Mouse (Mus musculus): ENCODE data around the gene Crp. TPM values are rescaled to one million over a fixed set of nuclear protein-coding genes. Genes with fewer than 3 reads are reported as not detected.

The Crp gene
- total RNA-seq (2022), result under 1 TPM in 2 of 4 experiments, not detected in 2; 0.16 to 0.28 TPM

GRCm38 (mm10) chr1:172697844-172698243 is at the start of gene Crp:
Gene Crp (plus strand): TSS chr1:172698055.
- DNase-seq, result no peak

- DNase-seq, result no peak
Observed at GRCm38 (mm10) chr1:172649396-172649795, 48.5 kb upstream of the Crp start.

GRCm38 (mm10) chr1:172650519-172651287 is 47.2 kb upstream of the Crp start:
- no peak for DNase-seq

DNA sequence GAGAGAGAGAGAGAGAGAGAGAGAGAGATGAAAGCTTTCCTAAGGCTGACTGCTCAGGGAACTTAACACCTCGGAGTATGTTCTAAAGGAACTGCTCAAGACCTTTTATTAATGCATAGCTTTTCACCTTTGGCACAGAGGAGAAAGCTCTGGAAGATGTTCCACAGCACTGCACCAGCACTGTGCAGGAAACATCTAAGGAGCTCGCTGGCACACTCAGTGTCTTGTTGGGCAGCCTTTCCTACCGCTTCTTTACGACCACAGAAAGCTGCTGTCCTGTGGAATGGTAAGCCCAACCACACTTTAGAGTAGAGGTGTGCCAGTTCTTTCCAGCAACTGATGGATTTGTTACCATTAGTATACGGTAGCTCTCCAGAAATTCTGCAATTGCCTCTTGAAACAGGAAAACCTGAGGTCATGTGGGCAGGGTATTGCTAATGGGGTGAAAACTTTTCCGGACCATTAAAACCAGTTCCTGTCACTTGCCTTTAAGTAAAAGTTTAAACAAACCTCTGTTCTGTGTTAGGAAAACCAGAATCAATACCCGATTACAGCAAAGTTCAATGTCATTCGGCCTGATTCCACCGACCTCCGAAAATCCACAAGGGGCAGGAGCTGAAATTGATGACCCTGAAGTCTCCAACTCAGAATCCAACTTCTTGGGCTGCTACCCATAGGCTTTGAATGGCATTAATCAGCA is 46.4 kb upstream of the Crp start:
- DNase-seq, result no peak

- DNase-seq, result no peak
Observed at GRCm38 (mm10) chr1:172652040-172652662, 45.7 kb upstream of the Crp start.

DNA sequence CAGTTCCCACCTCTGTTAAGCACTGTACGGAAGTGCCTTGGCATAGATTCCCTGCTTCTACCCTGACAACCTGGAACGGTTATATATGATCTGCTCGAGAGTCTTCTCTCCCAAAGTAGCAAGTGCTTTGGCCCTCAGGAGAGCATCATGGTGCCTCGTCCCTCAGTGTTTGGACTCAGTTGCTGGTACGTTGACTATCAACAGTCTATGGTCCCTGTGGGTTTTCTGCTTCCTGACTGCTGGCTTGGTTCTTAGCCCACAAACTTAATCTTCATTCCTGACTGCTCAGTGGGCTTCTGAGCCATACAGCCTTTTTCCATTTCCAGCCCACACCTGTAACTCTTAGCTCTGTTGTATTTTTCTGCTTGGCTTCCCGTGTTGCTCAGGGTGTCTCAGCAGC is 44.0 kb upstream of the Crp start:
- no peak for DNase-seq

DNA sequence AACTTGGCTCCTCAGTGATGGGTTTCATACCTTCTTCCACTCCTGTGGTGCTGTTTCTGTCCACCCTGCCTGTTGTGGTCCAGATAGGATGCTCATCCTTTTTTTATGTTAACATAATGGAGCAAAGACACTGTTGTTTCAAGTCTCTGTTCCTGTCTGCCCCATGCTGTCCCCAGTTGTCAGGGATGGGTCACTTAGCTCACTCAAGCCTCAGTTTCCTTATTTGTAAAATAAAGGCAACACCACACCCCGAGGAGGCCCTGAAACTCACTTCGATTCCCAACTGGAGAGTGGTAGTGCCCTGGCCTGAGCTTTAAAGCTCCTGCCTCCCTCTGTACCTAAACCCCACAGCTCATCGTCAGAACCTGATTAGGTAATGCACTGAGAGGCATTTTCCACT is 40.6 kb upstream of the Crp start:
- DNase-seq, result no peak

GRCm38 (mm10) chr1:172659688-172660087 is 38.2 kb upstream of the Crp start:
- DNase-seq, result no peak

DNA sequence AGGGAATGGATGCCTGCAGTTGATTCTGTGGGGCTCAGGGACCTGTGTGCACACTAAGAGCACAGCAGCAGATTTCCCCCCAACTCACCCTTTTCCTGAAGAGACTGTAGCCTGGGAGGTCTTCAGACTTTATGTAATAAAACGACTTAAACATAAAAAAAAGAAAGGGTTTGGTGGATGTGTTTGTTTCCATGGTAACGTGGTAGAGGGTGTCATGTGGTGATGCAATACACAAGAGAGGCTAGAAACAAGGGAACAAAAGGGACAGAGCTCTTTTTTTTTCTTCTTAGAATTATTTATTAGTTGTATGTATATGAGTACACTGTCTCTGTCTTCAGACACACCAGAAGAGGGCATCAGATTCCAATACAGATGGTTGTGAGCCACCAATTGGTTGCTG is 32.4 kb upstream of the Crp start:
- no peak for DNase-seq

- DNase-seq, result no peak
Observed at GRCm38 (mm10) chr1:172667597-172667996, 30.3 kb upstream of the Crp start.

DNA sequence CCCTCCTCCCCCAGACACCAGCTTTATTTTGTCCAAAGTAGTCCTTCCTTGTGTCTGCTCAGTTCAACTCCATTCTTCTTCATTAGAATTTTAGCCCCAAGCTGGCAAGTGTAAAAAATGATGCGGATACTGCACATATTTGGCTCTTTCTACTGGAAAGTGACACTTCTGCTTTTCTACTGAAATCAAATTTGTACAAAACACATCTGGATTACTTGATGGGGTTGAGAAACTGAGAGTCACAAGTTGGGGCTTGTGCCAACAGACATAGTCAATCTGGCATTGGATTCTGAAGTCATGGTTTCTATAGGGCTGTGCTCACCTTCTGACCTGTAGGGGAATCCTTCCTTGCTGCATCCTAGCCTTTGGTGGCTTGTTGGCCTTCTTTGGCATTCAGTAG is 27.1 kb upstream of the Crp start:
- DNase-seq, result no peak

GRCm38 (mm10) chr1:172680742-172681141 is 17.1 kb upstream of the Crp start:
- no peak for DNase-seq

GRCm38 (mm10) chr1:172683551-172683950 is 14.3 kb upstream of the Crp start:
- no peak for DNase-seq

DNA sequence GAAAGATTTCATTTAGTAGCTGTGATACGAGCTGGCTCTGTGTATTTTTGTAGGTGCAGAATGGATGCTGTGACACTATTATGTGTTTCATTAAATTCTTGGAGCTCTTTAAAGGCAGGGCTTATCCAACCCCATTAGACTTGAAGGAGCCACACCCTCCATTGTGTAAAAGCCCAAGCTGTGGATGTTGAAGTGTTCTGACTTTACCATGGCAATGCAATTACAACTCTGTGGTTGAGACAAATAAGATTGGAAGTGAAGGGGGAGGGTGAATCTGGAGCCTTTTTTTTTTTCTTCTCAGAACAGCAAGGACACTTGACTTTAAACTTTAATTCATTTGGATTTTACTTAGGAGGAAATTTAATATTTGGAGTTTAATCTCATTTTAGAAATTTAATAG is 13.9 kb upstream of the Crp start:
- DNase-seq, result no peak

DNA sequence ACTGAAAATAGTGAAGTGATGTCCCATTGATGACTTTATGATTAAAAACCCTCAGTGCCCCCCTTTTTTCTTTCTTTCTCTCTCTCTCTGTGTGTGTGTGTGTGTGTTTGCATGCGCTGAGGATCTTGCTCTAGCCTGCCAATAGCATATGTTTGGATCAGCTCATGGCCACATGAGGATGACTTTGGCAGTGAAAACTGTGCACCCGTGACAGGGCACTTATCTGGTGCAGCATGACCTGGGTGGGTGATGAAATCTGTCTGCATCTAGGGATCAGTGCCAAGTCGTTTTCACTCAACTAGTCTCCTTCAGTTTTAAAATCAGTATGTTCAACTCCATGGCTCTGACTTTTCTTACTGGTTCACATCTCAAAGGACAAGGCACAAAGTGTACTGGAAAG is 12.7 kb upstream of the Crp start:
- DNase-seq, result peak; percentile 19

DNA sequence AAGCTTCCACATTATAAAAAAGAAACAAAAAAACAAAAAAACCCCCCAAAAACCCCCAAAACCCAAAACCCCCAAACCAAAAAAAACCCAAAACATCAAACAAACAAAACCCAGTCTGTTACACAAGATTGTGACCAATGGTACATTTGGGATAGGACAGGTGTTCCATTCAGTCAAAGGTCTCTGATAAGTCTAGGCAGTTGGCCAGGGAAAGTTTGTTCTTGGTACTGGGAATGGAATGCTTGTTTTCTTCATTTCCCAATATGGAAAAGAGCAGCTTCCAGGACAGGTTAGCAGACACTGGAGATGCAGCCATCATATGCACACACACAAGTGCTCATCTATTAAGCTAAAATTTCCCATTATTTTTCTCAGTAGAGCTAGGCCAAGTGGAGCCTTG is 433 bp upstream of the Crp start:
- DNase-seq, result no peak

DNA sequence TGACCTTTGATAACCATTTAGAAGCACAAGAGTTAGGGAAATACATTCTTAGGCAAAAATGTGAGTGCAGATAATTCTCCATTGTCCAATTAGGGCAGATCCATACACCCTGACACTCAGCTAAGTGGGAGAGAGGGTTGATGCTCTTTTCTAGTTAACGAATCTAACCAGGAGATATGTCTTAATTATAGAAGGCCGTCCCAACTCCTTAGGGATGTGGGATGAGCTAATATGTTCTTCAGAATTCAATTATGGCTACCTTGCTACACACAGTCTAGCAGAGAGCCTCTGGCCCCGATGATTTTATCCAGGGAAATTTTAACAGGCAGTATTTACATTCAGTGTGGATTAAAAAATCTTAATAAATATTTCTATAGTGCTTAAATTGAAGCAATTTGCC is 3.0 kb downstream of the Crp start:
- no peak for DNase-seq

DNA sequence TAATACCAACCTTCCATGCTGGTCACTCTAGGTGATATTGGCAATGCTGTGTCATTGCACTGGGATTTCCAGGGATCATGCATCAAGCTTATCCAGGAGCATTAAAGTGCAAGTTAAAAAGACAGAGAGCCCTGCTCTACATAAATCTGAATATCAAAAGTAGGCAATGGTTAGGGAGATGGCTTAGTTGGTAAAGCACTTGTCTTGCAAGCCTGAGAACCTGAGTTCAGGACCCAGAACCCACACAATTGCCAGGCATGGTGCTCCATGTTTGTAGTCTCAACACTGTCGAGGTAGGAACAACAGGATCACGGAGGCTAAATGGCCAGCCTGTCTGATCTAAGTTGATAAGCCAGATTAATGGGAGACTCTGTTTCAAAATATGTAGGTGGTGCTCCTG is 3.5 kb downstream of the Crp start:
- no peak for DNase-seq

DNA sequence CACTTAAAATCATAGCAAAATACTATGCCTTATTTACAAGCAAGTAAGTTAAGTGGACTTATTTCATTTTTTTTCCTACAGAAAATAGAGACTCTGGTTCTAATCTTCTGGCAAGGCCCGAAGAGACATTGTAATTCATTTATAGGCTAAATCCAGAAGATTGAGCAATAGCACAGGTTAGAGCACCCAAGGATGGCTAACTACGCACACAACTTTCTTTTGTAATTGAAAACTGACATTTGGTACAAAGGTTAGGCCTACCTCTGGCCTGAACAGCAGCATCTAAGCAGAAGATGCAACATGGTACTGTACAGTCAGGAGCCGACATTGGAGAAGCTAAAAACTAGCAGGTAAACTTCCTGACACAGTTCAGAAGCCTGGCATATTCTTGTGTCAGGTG is 4.0 kb downstream of the Crp start:
- no peak for DNase-seq

- no peak for DNase-seq
Observed at GRCm38 (mm10) chr1:172704769-172705168, 6.9 kb downstream of the Crp start.

- no peak for DNase-seq
Observed at GRCm38 (mm10) chr1:172706243-172706642, 8.4 kb downstream of the Crp start.

GRCm38 (mm10) chr1:172709788-172710350 is 12.0 kb downstream of the Crp start:
- no peak for DNase-seq

DNA sequence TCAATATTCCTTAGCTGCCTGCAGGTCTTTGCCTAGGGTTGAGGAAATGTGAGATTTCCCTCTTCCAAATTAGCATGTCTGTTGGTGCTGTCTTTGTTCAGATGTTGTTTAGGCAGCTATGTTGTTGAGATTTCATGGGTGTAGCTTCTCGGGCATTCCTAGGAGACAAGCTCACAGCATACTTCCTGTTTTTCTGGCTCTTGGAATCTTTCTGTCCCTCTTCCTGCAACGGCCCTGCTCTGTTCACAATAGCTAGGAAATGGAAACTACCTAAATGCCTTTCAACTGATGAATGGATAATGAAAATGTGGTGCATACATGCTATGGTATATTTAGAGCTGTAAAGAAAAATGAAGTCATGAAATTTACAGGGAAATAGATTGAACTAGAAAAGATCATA is 13.5 kb downstream of the Crp start:
- no peak for DNase-seq
